Mouse (Mus musculus): ENCODE data around the gene Zbed4. TPM values are rescaled to one million over a fixed set of nuclear protein-coding genes. Genes with fewer than 3 reads are reported as not detected.

The Zbed4 gene
- polyA plus RNA-seq, 1 experiment from 2014 or later, result 4.9 TPM

- no peak for ATAC-seq
- TF ChIP-seq CTCF (IDR thresholded peaks at IDR 0.05; ENCODE audit: low read depth), result no peak
- no peak overlapping the region for H3K9ac ChIP-seq (ENCODE audit: low read depth, low read length)
- no peak overlapping the region for H3K27ac ChIP-seq (ENCODE audit: low read depth, low read length)
- H3K9me3 ChIP-seq (ENCODE audit: control insufficient read depth), result no peaks in the 10 kb centered on the region
- no peaks in the 10 kb centered on the region for H3K4me1 ChIP-seq (replicated peaks; ENCODE audit: control insufficient read depth, insufficient read depth, low read length)
- 70% methylated on average over 6 of the region's 6 CpGs for WGBS
- H3K36me3 ChIP-seq (ENCODE audit: control insufficient read depth, insufficient read depth), result peaks cover 61% of the 10 kb centered on the region
- no peak overlapping the region for H3K4me2 ChIP-seq (replicated peaks; ENCODE audit: low read depth)
- H3K27me3 ChIP-seq (replicated peaks; ENCODE audit: control insufficient read depth, insufficient read depth, low read length), result no peaks in the 10 kb centered on the region
- no peak overlapping the region for H3K4me3 ChIP-seq (ENCODE audit: low read depth, low read length)
Measured at GRCm38 (mm10) chr15:88723205-88723604, 28.3 kb upstream of the Zbed4 start.

GRCm38 (mm10) chr15:88724311-88724710 lies 27.1 kb upstream of the Zbed4 start:
- Histone ChIP-seq H3K4me1 (replicated peaks; ENCODE audit: control insufficient read depth, insufficient read depth, low read length) (no peaks in the 10 kb centered on the region), H3K4me2 (replicated peaks; ENCODE audit: low read depth) (no peak overlapping the region), H3K27ac (ENCODE audit: low read depth, low read length) (no peak overlapping the region), H3K36me3 (ENCODE audit: control insufficient read depth, insufficient read depth) (peaks cover 64% of the 10 kb centered on the region), H3K9ac (ENCODE audit: low read depth, low read length) (no peak overlapping the region), H3K4me3 (ENCODE audit: low read depth, low read length) (no peak overlapping the region), H3K27me3 (replicated peaks; ENCODE audit: control insufficient read depth, insufficient read depth, low read length) (no peaks in the 10 kb centered on the region), H3K9me3 (ENCODE audit: control insufficient read depth) (no peaks in the 10 kb centered on the region)
- no peak for TF ChIP-seq CTCF (IDR thresholded peaks at IDR 0.05; ENCODE audit: low read depth)
- ATAC-seq, result no peak
- WGBS, result 73% methylated on average over 7 of the region's 7 CpGs

GRCm38 (mm10) chr15:88725036-88725435 lies 26.4 kb upstream of the Zbed4 start:
- Histone ChIP-seq H3K4me1 (replicated peaks; ENCODE audit: control insufficient read depth, insufficient read depth, low read length) (no peaks in the 10 kb centered on the region), H3K27me3 (replicated peaks; ENCODE audit: control insufficient read depth, insufficient read depth, low read length) (no peaks in the 10 kb centered on the region), H3K4me2 (replicated peaks; ENCODE audit: low read depth) (no peak overlapping the region), H3K4me3 (ENCODE audit: low read depth, low read length) (no peak overlapping the region), H3K36me3 (ENCODE audit: control insufficient read depth, insufficient read depth) (peaks cover 64% of the 10 kb centered on the region), H3K9ac (ENCODE audit: low read depth, low read length) (no peak overlapping the region), H3K27ac (ENCODE audit: low read depth, low read length) (no peak overlapping the region), H3K9me3 (ENCODE audit: control insufficient read depth) (no peaks in the 10 kb centered on the region)
- ATAC-seq, result no peak
- 72% methylated on average over 5 of the region's 5 CpGs for WGBS
- no peak for TF ChIP-seq CTCF (IDR thresholded peaks at IDR 0.05; ENCODE audit: low read depth)

- Histone ChIP-seq H3K4me3 (ENCODE audit: low read depth, low read length) (no peak overlapping the region), H3K9me3 (ENCODE audit: control insufficient read depth) (no peaks in the 10 kb centered on the region), H3K36me3 (ENCODE audit: control insufficient read depth, insufficient read depth) (peaks cover 56% of the 10 kb centered on the region), H3K4me2 (replicated peaks; ENCODE audit: low read depth) (no peak overlapping the region), H3K9ac (ENCODE audit: low read depth, low read length) (no peak overlapping the region), H3K27me3 (replicated peaks; ENCODE audit: control insufficient read depth, insufficient read depth, low read length) (no peaks in the 10 kb centered on the region), H3K27ac (ENCODE audit: low read depth, low read length) (no peak overlapping the region), H3K4me1 (replicated peaks; ENCODE audit: control insufficient read depth, insufficient read depth, low read length) (peaks cover 3% of the 10 kb centered on the region; the same call in 1 of the 2 replicates)
- TF ChIP-seq CTCF (IDR thresholded peaks at IDR 0.05; ENCODE audit: low read depth), result no peak
- ATAC-seq, result no peak
- WGBS, result 73% methylated on average over 3 of the region's 3 CpGs
Measured at GRCm38 (mm10) chr15:88727204-88727603, 24.3 kb upstream of the Zbed4 start.

GRCm38 (mm10) chr15:88730717-88731116 lies 20.7 kb upstream of the Zbed4 start:
- Histone ChIP-seq H3K27me3 (replicated peaks; ENCODE audit: control insufficient read depth, insufficient read depth, low read length) (no peaks in the 10 kb centered on the region), H3K4me1 (replicated peaks; ENCODE audit: control insufficient read depth, insufficient read depth, low read length) (peaks cover 8% of the 10 kb centered on the region), H3K27ac (ENCODE audit: low read depth, low read length) (peak overlapping the region; percentile 66), H3K9ac (ENCODE audit: low read depth, low read length) (no peak overlapping the region), H3K9me3 (ENCODE audit: control insufficient read depth) (no peaks in the 10 kb centered on the region), H3K36me3 (ENCODE audit: control insufficient read depth, insufficient read depth) (peaks cover 34% of the 10 kb centered on the region), H3K4me3 (ENCODE audit: low read depth, low read length) (no peak overlapping the region), H3K4me2 (replicated peaks; ENCODE audit: low read depth) (peak overlapping the region; percentile 71)
- ATAC-seq, result no peak
- TF ChIP-seq CTCF (IDR thresholded peaks at IDR 0.05; ENCODE audit: low read depth), result no peak
- WGBS, result 34% methylated on average over 3 of the region's 3 CpGs

- Histone ChIP-seq H3K4me3 (ENCODE audit: low read depth, low read length) (peak overlapping the region; percentile 99), H3K4me2 (replicated peaks; ENCODE audit: low read depth) (peak overlapping the region; percentile 71), H3K4me1 (replicated peaks; ENCODE audit: control insufficient read depth, insufficient read depth, low read length) (peaks cover 8% of the 10 kb centered on the region), H3K27me3 (replicated peaks; ENCODE audit: control insufficient read depth, insufficient read depth, low read length) (no peaks in the 10 kb centered on the region), H3K9ac (ENCODE audit: low read depth, low read length) (peak overlapping the region; percentile 99), H3K36me3 (ENCODE audit: control insufficient read depth, insufficient read depth) (peaks cover 23% of the 10 kb centered on the region), H3K27ac (ENCODE audit: low read depth, low read length) (peak overlapping the region; percentile 95), H3K9me3 (ENCODE audit: control insufficient read depth) (no peaks in the 10 kb centered on the region)
- 8% methylated on average over 15 of the region's 15 CpGs for WGBS
- ATAC-seq, result peak; percentile 11; the same call in 1 of the 2 replicates
- TF ChIP-seq CTCF (IDR thresholded peaks at IDR 0.05; ENCODE audit: low read depth), result no peak
Measured at GRCm38 (mm10) chr15:88732405-88733020, 18.9 kb upstream of the Zbed4 start.
